Mouse (Mus musculus): ENCODE measurements at regions not wholly inside any gene's neighbourhood (a gene's known extent, or its start where the extent isn't known, plus 50 kb on each side); places are given as distances from the start of the nearest gene placed in this dataset.
A peak's percentile ranks its signal among the peaks of the same experiment; 100 is the strongest.

DNA sequence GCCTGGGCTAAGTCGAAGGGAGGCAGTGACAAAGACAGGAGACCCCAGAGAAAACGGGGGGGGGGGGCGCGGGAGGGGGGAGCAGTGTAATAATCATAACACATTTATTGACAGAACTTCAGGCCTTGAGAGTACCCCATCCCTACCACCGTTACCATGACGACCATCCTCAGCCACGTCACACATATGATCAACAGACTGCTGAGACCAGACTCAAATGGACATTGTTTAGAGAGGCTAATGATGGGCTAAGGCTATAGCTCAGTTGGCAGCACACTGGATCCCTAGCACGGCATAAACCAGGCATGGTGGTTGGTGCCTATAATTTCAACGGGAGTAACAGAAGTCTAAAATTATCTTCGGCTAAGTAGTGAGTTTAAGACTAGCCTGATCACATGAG is 565.8 kb upstream of the Adam5 start:
- DNase-seq, result no peak

DNA sequence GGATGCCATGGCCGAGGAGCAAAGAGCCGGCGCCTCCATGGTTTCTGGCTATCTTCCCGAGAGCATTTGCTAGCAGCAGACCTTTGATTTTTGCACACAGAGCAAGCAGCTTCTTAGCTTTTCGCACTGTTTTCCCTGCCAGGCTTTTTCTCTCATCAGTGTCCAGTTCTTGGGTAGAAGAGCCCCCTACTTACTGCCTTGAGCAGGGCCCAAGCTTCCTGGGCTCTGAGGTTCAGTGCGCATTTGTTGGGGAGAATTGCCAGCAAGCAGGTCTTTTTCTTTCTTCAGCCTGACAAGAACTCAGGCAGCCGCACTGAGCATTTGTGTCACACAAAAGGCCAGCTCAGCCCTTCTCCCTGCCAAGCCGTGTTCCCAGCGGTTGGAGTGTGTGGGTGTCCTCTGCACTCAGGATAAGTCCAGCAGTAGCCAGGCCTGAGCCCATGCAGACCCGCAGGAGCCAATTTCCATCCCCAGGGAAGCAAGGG is 565.2 kb upstream of the Adam5 start:
- peak; percentile 49 to 52 for DNase-seq

DNA sequence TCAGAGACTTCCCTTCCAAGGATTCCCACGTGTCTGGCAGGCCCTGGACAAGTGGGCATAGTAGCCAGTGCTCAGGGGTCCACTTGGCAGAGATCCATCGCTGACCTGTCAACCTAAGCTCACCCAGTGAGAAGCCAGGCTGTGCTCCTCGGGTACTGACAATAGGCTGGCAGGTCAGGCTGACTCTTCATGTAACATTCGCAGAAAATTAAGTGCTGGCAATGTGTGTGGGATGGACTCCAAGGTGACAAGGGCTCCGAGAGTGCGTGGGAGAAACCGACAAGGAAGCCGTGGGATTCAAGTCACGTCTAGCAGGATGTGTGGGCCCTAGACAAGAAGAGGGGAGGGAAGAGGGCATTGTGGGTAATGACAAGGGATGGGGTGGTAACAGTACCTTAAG is 564.6 kb upstream of the Adam5 start:
- no peak for DNase-seq

DNA sequence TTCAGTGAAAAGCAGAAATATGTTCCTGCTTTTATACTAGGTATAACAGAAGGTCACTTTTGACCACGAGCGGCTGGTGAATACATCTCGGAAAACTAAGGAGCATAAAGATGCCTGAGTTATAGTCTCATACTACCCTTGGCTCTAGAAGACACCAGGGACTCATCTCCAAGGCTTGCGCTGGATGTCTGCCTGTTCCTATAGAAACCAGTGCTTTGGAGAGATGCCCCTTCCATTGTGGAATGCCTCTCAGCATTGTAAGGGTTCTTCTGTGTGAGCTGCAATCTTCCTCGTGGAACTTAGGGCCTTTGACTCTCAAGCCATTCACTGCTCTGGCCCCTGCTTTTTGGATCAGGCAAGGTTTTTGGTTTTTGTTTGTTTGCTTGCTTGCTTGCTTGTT is 561.0 kb upstream of the Adam5 start:
- DNase-seq, result no peak

DNA sequence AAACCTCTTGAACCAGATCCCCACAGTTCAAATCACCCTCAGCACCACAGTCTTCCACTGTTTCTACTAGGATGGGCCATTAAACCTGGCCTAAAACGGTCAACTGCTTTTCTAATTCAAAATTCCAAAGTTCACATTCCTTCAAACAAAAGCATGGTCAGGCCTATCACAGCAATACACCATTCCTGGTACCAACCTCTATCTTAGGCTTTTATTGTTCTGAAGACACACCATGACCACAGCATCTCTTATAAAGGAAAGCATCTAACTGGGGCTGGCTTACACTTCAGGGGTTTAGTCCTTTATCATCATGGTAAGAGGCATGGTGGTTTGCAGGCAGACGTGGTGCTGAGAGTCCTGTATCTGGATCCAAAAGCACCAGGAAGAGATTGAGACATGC is 560.4 kb upstream of the Adam5 start:
- no peak for DNase-seq

DNA sequence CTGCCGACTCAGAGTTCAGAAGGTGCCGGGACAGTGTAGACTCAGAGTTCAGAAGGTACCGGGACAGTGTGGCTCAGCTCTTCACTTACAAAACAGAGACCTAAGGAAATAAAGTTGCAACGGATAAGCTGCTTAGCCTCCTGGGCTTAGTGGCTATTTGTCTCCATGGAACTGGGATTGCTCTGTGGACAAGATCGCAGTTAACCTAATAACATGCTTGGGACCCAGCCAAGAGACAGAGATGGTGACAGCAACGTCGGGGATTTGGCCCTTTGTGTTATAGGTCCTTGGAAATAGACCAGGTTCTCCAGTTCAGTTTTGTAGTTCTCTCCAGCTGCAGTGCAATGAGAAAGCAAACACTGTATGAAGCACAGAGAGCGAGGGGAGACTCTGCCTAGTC is 549.1 kb upstream of the Adam5 start:
- DNase-seq, result no peak

DNA sequence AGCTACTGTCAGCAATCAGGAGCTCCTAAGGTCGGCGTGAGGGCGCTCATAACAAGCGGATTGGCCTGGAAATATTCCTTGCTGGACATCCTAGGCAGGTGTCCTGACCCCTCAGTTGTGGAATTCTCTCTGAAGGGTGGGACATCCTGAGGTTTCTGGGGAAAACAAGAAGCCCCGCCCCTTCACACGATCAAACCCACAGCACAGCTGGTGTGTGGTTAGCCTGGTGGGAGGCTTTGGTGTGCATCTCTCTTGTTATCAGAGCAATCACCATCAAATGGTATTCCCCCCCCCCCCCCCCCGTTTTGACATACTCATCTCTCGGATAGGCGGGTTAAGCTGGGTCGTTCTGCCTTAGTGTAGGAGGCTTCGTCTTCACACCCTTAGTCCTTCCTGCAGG is 546.8 kb upstream of the Adam5 start:
- DNase-seq, result no peak

DNA sequence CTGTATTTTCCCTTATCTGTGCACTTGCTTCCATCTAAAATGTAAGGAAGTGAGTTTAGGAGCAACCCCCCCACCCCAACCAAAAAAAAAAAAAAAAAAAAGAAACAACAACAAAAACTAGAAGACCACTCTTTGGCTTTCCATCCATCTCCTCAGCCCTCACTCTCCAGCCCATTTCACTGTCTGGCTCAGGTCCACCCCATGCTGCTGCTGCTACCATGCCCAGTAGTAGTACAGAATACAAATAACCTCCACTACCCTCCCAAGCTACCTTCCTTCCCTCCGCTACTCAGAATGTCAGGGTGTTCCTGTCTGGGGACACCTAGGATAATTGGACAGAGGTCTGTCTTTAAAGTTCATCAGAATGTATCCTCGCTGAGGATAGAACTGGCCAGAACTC is 545.2 kb upstream of the Adam5 start:
- no peak for DNase-seq

DNA sequence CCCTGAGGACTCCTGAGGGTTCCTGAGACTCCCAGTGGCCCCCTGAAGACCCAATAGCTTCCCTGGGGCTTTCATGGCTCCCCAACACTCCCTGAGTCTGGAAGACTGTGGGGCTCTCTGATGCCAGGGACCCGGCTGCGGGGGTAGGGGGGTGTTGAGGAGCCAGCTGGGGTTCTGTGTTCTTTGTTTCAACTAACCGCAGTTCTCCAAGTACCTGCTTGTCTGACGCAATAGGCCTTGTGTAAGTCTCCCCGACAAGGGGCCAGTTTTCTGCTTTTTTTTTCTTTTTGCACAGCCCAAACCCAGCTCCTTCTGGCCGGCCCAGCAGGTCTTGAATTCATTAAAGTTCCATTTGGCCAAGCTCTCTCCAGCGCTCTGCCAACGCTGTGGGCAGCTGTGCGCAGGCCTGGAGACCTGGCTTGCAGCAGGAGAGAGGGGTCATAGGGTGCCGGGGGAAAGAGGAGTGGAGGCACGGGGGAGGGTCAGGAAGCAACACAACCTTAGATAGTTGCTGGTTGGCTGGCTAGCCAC is 544.5 kb upstream of the Adam5 start:
- peak; percentile 42 to 59 for DNase-seq

DNA sequence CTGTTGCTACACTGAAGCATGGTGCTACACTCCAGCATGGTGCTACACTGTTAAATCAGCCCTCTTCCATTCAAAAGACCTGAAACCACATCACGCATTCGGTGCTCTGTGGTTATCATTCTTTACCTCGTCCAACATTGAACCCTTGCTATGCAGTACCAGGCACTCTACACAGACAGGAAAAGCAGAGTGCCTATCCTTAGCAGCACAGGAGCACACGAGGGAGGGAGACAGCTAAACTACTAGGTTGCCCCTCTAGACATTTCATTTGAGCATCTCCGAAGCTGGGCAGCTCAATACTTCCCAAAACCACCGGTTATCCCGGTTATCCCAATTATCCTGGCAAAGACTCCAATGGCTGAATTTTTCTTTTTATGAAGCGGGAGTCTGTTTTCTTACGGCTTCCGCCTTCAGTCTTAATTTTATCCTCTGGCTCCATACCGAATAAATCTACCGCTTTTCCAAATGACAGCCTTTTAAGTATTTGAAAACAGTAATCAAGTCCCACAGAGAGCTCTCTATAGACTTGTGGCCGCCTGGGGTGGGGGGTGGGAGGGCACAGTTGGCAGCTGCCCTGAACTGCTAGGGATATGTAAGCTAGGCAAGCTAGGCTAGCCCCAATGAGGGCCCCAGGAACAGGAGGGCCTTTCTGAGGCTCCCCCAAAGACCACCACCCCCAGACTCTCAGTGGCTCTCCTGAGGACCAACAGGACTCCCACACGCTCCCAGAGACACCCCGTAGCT is 543.8 kb upstream of the Adam5 start:
- DNase-seq, result no peak

DNA sequence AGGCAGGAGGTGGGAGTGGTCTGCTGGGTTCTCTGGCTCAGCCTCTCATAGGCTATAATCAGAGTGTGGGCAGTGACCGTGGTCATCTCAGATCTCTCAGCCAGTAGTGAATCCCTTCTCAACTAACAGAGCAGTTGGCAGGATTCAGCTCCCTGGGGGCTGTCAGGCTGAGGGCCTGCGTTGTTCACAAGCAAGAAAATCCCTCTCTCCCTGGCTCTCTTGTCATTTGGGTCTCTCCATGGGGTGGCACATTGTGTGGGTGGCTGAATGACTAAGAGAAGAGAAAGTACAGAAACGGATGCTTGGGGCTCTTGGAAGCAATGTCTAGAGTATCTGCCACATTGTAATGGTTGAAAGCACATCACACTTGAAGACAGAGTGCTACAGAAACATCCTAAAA is 542.0 kb upstream of the Adam5 start:
- no peak for DNase-seq

DNA sequence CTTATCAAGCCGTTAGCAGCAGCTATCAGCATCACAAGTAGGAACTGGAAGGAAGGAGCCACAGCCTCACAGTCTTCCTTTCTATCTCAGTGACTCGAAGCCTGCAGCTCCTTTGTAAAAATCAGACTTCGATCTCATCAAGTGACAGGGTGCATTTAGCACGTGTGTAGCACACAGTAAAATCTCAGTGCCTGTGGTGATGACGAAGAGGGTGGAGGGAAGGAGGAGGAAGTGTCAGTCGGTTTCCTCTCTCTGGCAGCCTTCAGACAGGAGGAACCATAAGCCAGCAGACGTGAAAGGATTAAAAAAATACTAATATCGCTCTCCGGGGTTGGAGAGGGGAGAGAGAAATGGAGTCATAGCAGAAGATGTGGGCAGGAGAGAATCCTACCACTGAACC is 538.5 kb upstream of the Adam5 start:
- DNase-seq, result no peak

DNA sequence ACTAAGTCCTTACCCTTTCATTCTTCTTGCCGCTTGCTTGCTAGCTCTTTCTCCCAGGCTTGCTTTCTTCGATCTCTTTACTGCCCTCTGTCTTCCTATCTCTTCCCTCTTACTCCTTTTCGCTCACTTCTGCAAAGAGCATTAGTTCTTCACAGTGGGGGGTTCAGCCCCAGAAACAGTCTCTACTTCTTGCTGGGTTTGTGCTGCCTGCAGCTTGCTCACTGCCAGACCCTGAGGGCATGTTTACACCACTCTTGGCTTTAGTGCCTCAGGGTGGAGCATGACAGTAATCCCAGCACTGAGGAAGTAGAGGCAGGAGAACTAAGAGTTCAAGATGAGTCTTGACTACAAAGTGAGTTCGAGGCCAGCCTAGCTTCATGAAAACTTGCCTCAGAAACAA is 538.0 kb upstream of the Adam5 start:
- DNase-seq, result no peak

DNA sequence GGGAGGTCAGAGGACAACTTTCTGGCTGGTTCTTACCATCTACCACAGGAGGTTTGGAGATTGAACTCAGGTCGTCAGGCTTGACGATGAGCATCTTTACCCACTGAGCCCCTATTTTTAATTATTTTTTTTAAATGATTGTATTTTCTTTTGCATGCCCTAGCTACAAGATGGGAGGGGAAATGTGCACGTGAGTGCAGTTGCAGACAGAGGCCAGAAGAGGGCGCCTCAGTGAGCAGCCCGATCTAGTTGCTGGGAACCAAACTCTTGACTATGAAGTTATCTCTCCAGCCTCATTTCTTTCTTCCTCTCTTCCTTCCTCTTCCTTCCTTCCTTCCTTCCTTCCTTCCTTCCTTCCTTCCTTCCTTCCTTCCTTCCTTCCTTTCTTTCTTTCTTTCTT is 537.3 kb upstream of the Adam5 start:
- no peak for DNase-seq

DNA sequence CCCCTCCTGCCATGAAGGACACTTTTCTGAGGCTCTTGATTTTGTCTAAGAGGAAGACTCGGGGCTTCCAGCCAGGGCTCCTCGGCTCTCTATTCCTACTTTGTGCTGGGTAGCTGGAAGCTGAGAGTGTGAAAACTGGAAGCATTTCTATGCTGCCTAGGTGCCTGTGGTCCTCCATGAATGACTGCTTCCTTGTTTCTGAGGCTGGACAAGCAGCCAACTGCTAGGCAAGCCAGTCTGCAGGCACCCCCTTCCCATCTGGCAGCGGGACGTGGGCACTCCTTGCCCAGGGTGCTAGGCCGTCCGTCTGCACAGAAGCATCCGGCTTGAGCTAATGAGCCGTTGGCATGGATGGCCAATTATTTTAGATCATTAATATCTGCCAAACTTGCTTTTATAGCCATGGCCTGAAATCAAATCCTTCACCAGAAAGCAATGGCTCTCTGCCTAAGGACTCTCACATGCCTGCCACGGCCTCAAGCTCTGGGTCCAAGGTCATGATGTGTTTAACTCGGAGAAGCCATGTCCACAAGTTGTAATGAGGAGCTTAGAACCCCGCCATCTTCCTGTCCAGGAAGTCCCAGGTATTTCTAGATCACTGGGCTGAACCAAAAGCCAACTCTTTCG is 534.5 kb upstream of the Adam5 start:
- DNase-seq, result no peak

DNA sequence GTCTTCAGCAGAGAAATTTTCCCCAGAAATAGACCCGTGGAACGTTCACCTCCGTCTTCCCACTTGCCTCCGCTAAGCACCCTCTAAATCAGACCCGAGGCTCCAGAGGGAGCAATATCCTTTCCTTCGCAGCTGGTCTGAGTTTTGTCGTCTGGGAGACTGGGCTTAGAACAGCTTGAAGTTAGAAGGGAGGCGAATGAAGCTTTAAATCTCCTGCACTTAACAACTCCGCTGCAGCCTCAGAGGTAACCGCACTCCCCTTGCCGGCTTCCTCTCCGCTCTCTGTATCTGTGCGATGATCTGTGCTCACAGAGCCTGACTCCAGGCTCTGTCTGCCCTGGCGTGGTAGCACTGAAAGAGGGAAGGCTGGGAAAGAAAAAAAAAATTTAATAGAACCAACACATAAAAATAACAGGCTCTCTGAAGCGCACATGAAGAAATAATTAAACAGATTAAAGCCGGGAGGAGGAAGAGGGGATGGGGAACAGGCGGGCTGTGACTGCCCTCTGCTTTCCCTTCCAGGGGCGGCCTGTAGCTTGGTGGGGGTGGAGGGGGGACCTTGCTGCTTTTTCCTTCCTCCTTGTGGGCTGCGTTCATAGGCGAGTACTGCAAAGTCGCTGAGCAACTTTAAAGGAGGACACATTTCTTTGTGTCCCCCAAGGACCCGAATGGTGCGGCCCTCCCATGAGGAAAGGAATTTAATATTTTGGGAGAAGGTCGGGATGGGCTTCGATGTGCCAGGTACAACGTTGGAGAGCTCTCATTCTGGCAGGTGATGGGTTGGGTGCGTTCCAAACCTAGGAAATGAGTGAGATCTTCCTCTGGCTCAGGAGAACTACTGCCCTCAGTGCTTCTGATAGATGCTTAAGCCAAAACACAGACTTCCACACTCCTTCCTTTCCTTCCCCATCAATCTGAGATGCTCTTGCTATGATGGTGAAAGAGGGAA is 529.9 kb upstream of the Adam5 start:
- DNase-seq, result no peak

DNA sequence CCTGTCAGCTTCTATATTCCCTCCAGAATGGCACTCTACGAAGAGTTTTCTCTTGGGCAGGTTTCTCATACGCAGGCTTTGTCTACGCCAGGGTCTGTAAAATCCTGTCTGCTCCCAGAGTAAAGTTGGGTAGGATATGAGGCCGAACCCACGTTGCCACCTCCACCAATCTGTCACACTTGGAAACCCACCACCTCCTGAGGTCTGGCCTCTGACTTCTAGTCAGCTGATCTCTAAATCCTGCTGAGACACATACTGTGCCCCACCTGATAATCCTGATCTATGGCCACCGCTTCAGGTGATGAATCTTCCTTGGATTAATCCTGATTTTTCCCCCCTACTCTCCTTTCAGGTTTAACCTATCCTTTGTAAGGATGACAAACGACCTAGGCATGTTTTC is 529.2 kb upstream of the Adam5 start:
- DNase-seq, result no peak

DNA sequence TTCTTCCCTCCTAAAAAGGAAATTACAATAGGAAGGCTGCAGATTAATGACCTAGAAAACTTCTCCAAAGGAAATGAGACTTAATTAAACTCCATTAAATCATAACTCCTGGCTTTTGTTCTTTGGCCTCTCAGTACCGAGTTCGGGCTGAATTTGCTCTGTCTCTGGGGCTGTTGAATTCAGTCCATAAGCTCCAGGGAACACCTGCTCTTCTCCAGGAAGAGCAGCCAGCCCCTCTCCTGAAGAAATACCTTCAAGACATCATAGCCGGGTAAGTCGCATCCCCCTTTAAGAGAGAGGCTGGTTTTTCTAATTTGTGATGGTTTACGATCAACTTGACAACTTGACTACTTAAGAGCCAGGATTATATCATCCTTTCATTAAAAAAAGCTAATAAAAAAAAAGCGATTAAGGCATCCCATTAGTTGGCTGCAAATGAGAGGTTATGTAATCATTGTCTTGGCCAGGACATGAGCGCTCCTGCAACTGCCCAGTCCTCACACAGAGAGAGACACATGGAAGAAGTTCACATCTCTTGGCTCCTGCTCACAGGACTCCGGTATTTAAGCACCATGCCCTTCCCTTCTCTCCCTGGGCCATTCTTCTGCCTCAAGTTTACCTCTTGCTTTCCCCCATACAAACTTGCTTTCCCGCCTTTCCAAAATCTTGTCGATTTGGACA is 524.0 kb upstream of the Adam5 start:
- DNase-seq, result peak; percentile 24 to 49

DNA sequence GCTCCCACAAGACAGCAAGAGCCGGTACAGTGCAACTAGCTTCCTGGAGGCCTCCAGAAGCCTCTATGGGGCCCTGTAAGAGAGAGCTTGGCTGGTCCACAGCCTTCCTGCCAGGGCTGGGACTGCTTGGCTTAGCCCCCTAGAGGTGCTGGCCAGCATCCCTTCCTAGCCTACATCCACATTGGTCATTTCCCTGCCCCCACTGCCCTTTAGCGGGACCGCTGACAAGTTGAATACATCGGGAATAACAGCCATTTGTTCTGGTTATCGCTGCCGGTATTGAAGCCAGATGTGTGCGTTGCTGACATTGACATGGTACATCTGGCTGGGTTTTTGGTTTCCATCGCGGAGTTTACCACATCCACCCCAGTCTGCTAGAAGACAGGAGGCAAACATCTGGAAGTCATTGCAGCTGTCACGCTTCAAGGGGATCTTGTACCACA is 519.0 kb upstream of the Adam5 start:
- peak; percentile 80 to 85 for DNase-seq

DNA sequence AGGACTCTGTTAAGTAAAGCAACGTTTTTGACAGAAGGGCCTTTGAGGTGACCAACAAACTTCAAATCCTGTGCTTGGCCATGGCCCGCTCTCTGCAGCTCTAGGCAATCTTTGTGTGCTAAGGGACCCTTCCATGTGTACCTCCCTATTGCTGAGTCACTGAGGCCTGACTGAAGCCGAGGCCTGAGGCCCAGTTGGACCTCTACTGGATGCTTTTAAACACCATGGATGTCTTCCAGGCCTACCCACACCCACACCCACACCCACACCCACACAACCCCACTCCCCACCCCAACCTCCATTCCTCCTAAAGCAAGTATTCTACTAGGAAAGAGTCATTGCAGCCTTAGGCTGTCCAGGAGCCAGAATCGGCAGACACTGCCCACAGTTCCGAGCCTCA is 518.3 kb upstream of the Adam5 start:
- DNase-seq, result peak; percentile 21 to 27

DNA sequence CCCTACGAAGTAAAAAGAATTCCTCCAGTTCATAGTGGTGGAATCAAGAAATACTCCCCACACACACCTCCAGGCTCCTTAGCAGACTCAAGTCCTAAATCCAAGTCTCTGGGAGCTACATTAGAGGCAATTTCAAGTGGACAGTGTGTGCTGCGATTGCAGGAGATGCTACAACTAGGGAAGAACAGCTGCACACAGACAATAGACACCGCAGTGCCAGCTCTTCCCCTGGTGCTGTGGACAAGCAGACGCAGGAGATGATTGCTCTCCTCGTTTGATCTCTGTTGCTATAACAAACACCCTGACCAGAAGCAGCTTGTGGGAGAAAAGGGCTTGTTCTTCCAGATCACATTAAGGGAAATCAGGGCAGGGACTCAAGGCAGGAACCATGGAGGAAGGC is 517.1 kb upstream of the Adam5 start:
- no peak for DNase-seq

DNA sequence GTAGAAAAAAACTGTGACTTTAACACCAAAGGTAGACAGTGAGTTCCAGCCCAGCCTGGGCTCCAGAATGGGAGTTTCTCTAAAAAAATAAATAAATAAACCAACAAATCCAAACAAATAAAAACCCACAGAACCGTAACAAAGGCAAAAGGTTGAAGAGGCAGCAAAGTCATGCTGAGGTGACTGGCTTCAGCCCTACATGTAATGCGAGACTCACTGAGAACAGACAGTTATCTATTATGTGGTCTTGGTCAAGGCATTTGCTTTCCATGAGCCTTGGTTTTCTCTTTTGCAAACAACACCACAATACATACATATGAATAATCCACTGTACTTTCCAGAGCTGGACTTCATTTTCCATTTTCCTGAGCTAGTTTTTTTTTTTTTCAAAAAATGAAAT is 516.6 kb upstream of the Adam5 start:
- DNase-seq, result no peak

Measured in heart, adult 18-20 months (tissue).